Mouse (Mus musculus) left cerebral cortex, adult 9 months (tissue): Measurements from ENCODE around the gene Arl15.

Experiments
- DNase-seq, 2 experiments: peaks; one replicate each; pipeline ENCODE4 v3.0.0; 2022; ENCODE audit warnings: low spot score in 2 of 2

Arl15 gene

GRCm38 (mm10) chr13:113800246-113800645, 5.9 kb downstream of the Arl15 start:
- no peak for DNase-seq

GRCm38 (mm10) chr13:113802571-113802970, 8.3 kb downstream of the Arl15 start:
- no peak for DNase-seq

DNA sequence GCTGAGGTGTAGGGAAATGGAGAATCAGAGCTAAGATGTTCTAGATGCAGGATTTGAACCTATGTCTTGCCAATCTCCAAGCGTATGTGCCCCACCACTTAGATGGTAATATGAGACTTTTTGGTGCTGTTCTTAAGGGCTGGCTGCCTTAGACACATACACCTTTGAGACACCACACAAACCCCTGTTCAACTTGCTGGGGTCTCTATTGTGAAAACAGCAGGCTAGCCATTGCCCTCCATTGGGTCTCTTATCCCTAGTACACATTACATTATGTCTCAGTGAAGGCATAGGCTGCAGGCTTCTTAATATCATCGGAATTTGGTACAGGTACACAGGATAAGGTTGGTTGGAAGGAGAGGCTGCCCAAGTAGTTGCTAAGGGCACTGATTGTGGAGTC, 16.8 kb downstream of the Arl15 start:
- DNase-seq = no peak

- no peak for DNase-seq
Observed at GRCm38 (mm10) chr13:113811910-113812592, 17.7 kb downstream of the Arl15 start.

DNA sequence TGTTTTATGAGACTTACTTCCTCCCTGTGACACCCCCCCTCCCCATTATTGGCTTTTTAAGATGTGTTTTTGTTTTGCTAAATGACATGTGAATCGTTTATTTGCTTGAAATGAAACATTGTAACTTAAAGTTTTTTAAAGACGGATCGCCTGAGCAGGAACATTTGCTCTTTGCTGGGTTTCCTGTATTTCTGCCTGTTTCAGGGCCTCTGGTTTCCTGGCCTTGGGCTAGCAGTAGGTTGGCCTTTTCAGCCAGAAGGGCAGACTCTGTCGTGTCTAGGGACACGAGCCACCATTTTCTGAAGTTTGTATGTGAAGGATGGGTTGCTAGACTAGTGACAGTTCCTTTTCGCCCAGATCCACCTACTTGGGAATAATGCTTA, 18.3 kb downstream of the Arl15 start:
- DNase-seq = no peak

GRCm38 (mm10) chr13:113814121-113814520, 19.8 kb downstream of the Arl15 start:
- DNase-seq = no peak

- DNase-seq = peak; percentile 34 to 35
Observed at GRCm38 (mm10) chr13:113815697-113816420, 21.6 kb downstream of the Arl15 start.

DNA sequence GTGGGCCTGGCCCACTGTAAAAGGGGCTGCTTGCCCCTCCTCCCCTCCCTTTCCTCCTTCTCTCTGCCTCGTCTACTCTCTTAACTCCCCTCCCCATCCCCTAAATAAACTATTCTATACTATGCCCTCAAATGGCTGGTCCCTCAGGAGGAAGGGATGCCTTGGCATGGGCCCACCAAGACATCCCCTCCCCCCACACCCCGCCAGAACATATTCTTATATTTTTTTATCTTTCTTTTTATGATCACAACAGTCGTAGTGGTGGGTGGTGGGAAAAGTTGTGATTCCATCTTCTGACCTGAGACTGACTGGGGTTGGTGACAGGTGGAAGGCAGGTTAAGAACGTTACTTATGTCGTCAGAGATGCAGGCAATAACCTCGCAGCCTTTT, 22.1 kb downstream of the Arl15 start:
- no peak for DNase-seq

GRCm38 (mm10) chr13:113819006-113819405, 24.7 kb downstream of the Arl15 start:
- no peak for DNase-seq

- DNase-seq = no peak
Observed at GRCm38 (mm10) chr13:113820176-113820575, 25.9 kb downstream of the Arl15 start.

DNA sequence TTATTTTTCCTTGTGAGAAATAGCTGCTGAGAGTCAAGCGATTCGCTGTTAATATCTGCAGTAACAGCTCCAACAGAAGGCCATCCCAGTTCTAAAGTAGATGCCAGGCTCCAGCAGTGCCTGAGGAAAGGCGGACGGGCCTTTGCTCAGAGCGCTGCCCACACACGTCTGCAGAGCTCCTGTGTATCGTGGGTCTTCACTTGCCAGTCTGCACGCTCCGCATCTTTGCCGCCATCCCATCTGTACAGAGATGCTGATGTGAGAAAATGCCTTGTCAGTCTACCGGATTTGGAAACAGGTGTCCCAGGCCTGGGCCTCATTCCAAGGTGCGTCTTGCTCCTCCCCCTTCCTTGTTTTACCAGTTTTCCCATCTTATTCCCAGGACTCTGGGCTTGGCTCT, 27.6 kb downstream of the Arl15 start:
- peak; percentile 58 to 78 for DNase-seq

- DNase-seq = no peak
Observed at GRCm38 (mm10) chr13:113824027-113824426, 29.7 kb downstream of the Arl15 start.

- no peak for DNase-seq
Observed at GRCm38 (mm10) chr13:113828633-113829032, 34.3 kb downstream of the Arl15 start.

- DNase-seq = no peak
Observed at GRCm38 (mm10) chr13:113829079-113829478, 34.8 kb downstream of the Arl15 start.

GRCm38 (mm10) chr13:113830805-113831204, 36.5 kb downstream of the Arl15 start:
- no peak for DNase-seq

DNA sequence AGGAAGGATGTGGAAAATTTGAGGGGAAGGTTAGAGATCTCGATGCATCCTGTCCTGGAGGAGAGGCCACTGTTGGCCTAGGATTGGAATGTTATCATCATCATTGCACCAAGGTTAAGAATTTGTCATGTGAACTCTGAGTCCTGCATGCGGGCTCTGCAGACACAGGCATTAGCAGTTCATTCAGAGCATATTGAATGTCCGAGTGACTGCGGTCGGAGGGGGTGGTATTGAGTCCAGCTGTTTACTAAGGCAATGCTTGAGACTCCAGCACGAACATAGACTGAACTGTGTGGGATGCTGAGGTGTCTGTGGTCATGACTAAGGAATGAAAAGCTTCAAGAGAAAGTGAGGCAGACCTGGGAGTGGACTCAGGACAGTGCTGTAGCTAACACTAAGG, 38.6 kb downstream of the Arl15 start:
- DNase-seq = no peak

DNA sequence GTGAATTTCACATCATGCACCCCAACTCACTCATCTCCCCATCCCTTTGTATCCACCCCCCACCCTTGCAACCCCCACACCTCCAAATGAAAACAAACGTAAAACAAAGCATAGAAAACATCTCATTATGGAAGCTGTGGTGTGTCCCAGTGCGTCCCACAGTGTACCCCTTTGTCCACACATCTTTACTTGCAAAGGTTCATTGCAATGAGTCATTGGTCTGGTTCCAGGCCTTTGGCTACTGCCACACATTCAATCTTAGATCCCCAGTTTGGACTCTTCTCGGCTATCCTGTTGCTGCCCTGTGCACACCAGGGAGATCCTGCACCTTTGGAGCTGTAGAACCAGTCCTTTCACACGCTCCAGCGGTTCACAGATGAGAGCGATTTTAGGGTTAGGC, 41.6 kb downstream of the Arl15 start:
- DNase-seq = no peak

GRCm38 (mm10) chr13:113838601-113839576, 44.6 kb downstream of the Arl15 start:
- DNase-seq = no peak

- DNase-seq = no peak
Observed at GRCm38 (mm10) chr13:113840421-113840820, 46.1 kb downstream of the Arl15 start.

DNA sequence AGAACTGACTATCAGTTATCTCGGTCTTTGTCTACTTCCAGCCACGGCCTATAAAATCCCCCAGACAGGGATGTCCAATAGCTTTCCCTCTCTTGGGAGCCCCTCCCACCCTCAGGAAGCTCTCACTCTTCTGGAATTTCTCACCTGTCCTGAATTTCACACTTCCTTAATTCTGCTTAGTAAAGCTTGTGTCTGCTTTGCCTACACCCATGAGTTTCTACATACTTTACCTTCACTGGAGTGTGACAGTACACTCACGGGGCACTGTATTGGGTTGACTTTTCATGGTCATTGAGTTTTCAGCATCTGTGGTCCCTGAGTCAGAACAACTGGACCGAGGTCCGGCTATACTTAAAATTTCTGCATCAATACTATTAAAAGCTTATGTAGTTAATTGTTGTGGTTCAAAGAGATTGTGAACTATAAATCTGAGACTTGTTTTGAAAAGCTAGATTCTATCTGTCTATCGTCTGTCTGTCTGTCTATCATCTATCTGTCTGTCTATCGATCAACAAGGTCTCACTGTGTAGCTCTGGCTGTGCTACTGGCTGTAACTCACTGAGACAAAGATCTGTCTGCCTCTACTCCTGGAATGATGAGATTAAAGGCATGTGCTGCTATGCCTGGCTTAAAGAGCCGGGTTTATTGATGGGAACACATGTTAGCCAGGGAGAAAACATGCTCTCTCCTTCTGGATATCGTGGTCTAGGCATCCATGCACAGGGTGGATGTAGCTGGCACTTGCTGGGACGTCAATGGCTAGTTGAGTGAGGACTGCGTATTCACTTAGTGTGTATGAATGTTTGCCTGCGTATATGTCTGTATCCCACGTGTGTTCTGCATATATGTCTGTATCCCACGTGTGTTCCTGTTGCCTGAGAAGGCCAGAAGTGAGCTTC, 48.4 kb downstream of the Arl15 start:
- DNase-seq = no peak

DNA sequence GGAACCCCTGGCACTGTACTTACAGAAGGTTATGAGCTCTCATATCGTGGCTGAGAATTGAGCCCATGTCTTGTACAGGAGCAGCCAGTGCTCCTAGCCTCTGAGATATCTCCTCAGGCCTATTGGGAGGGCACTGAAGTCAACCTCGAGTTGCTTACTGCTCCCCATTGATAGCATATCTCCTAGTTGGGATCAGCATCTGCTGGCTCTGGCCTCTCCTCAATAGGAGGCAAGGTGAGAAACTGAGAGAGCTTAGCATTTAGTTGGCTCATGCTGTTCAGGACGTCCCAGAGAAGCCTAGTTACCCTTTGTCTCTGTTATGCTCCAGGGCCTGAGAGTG, 49.0 kb downstream of the Arl15 start:
- no peak for DNase-seq
